Mouse (Mus musculus) lung, postnatal 10 days (tissue): ENCODE data around the gene Aco2.

Experiments
- DNase-seq: peaks from one replicate; pipeline ENCODE4 v3.0.0; 2021

The Aco2 gene

GRCm38 (mm10) chr15:81954151-81954583 is 82.1 kb downstream of the Aco2 start:
- DNase-seq, result no peak

DNA sequence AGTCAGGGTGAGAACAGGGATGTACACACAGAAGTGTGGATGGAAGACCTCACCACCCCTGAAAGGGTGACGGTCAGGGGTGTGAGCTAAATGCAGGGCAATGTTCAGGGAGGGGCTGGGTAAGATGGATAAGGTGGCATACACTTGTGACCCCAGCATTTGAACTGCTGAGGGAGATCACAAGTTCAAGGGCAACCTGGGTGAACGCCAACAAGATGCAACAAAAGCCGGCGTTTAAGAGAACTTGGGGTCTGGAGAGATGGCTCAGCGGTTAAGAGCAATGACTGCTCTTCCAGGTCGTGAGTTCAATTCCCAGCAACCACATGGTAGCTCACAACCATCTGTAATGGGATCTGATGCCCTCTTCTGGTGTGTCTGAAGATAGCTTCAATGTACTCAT is 82.6 kb downstream of the Aco2 start:
- no peak for DNase-seq

DNA sequence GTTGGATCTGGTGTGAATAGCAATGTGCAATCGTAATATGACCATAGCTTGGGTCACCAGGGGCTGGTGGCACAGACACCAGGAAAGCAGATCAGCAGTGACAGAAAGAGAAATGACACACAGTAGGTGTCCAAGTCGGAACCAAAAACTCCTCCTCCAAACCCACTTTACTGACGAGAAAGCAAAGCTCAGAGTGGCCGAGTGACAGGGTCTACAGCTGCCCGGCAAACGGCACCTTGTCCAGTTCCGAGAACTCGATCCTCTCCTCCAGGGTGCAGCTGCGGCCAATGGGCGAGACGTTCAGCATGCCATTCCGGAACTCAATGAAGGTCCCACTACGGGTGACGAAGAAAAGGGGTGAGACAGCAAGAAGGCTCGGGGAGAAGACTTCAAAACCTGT is 83.3 kb downstream of the Aco2 start:
- DNase-seq, result no peak

- peak; percentile 68 for DNase-seq
Observed at GRCm38 (mm10) chr15:81956457-81956856, 84.3 kb downstream of the Aco2 start.

DNA sequence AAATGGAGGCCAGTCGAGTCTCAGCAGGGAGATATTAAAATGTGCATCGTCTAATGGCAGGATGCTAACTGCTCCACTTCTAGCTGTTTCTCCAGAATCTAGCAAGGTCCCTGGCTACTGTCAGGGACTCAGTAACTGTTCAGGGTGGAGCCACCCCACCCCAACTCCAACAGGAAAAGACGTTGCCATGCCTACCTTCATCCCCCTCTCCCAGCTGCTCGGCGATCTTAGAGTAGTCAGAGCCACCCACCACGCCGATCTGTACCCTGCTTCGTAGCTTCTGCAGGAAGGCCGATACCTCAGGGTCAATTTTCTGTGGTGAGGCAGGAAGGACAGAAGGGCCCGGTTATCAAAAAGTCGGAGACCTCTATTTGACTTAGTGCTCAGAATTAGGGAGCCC is 85.5 kb downstream of the Aco2 start:
- DNase-seq, result no peak

- no peak for DNase-seq
Observed at GRCm38 (mm10) chr15:81958906-81959305, 86.8 kb downstream of the Aco2 start.

DNA sequence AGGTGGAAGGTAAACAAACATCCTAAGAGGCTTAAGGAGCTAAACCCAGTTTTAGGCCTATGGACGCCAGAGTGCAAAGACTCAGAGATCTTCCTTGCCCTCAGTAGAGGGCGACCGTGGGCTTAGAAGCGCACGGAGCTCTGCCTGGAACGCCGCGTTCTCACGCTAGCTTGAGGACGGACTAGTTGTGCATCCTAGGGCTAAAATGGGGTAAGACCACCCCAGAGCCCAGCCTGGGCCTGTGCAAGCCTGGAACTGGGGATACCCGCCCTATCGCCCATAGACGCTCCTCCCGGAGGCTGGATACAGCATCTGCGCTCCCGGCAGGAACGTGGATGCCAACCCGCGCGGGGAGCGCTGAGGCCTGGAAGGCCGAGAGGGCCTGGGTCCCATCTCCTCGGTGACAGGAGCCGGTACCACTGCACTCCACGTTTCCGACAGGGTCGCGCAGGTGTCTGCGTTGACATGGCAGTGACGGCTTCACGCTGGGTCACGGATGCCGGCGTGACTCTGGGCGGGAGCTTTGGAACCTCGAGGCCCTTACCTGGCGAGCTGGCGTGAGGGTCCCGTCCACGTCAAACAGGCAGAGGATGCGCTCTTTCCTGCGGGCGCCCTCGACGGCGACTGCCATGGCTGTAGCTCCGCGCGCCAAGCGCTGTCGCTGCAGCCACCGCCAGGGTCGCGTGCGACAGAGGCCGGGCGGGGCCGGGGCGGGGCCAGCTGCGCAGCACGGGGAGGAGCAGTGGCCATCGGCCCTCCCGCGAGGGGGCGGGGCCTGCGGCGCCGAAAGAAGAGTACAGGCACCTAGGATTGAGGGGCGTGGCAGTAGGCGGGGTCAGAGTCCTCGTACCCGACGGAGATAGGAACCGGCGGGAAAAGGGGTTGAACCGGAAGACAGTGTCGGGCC is 88.3 kb downstream of the Aco2 start, which contains the start of gene Pmm1:
Gene Pmm1 (minus strand): TSS at position 760 of the 907 bp plus-strand sequence.
- DNase-seq, result peak; percentile 100

DNA sequence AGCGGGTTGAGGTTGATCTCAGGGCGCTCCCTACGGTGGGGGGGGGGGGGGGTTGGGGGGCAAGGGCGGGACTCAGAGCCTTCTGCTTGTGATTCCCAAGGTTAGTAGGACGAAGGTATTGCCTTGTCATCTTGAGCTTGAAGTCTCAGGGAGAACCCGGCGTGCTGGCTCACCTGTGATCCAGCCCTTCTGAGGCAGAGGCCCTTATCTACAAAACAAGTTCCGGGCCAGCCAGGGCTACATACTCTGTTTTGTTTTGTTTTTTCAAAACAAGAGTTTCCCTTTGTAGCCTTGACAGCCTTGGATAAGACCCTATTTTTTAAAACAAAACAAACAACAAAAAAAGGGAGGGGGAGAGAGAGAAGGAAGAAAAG is 89.0 kb downstream of the Aco2 start:
- no peak for DNase-seq

DNA sequence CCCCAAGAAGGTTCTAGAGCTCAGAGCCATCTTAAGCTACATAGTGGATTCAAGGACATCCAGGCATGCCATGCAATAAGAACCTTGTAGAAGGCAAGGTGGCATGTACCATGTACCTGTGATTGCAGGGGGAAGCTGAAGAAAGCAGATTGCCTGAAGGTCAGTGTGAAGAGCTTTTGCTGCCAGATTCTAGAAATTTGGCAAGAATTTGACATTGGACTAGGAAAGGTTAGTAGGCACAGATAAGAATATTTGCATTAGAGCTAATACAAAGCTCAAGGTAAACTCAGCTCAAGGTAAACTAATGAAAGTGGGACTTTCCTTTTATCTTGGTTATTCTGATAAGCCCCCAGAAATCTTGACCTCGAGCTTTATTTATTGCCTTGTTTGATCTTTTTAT is 92.2 kb downstream of the Aco2 start:
- DNase-seq, result no peak
